Mouse (Mus musculus) E14TG2a.4 (cell line): ENCODE measurements around the gene Odf3.

Experiments used
- H3K27me3 ChIP-seq: 2 replicates; pipeline ENCODE4 v1.6.1; 2014; ENCODE audit warnings: low read length, control low read depth; ENCODE audit not compliant: insufficient read depth
- H3K36me3 ChIP-seq: 2 replicates; pipeline ENCODE4 v1.6.1; 2014; ENCODE audit warnings: low read length, control low read depth; ENCODE audit not compliant: insufficient read depth
- H3K4me1 ChIP-seq: replicated peaks from 2 replicates; pipeline ENCODE4 v1.6.1; 2014; ENCODE audit warnings: low read depth, low read length, control low read depth
- H3K4me3 ChIP-seq: replicated peaks from 2 replicates; pipeline ENCODE4 v1.5.1; 2014; ENCODE audit warnings: mild to moderate bottlenecking, low read length
- H3K9me3 ChIP-seq: 2 replicates; pipeline ENCODE4 v1.6.1; 2014; ENCODE audit warnings: low read length, control low read depth
- CTCF ChIP-seq: conservative IDR thresholded peaks from 2 replicates; pipeline ENCODE4 v1.5.1; 2014; ENCODE audit warnings: low read length
- NANOG ChIP-seq: IDR thresholded peaks from 2 replicates; pipeline ENCODE4 v1.6.1; 2014; ENCODE audit warnings: borderline replicate concordance, low read length, mixed read lengths
- POU5F1 ChIP-seq: IDR thresholded peaks from 2 replicates; pipeline ENCODE4 v1.6.1; 2014; ENCODE audit warnings: low read length, borderline replicate concordance

Gene Odf3

DNA sequence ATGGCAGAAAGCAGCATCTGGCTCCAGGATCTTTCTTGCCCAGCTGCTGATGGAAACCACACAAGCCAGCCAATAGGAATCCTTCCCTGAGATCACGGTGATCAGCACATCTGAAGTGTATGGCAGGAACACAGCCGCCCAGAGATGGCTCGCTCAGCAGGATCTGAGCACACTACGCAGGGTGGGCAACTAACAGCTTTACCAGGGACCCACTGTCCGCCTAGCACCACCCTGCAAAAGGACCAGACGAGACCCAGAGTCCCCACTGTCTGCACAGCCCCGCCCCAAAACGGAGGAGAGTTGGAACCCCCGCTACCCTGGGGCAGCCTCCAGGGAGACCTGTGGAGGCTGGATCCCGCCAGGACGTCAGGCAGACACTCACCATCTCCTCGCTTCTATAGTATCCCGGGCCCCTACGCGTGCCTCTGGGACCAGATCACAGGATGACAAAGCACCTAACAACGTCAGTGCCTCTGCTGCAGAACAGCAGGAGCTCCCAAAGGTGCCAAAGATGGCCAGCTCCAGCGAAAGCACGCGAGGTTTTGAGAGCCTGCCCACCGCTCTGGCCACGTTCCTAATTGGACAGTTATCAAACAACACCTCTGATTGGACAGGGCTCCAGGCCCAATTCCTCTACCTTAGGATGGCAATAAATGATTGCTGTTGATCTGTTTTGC lies 25.8 kb upstream of the Odf3 start, which contains the start of gene Zfp941:
Zfp941 (minus strand) TSS at position 526 of the 677 bp plus-strand sequence.
- H3K27me3 ChIP-seq, result peaks cover 3% of the 10 kb centered on the region; the same call in 1 of the 2 replicates
- H3K36me3 ChIP-seq, result peaks cover 20% of the 10 kb centered on the region
- no peaks in the 10 kb centered on the region for H3K9me3 ChIP-seq
- TF ChIP-seq NANOG (no peak; the same call in 1 of the 2 replicates), CTCF (no peak), POU5F1 (no peak)
- peaks cover 6% of the 10 kb centered on the region for H3K4me1 ChIP-seq
- peak within 1 kb of the TSS; percentile 94 for H3K4me3 ChIP-seq

DNA sequence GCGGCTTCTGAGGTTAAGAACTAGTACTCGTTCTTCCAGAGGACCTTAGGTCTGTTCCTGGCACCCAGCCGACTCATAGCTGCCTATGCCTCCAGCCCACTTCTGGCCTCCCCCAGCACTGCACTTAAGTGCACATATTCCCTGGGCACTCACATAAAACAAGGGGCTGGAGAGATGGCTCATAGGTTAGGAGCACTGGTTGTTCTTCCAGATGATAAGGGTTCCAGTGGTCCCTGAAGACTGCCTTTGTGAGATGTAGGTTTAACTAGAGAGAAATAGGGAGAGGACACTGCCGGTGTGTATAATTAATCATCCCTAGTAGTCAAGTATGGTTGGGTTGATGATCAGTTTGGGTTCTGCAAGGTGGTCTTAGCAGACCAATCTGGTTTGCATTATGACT lies 24.9 kb upstream of the Odf3 start:
- H3K36me3 ChIP-seq, result peaks cover 11% of the 10 kb centered on the region
- peaks cover 3% of the 10 kb centered on the region; the same call in 1 of the 2 replicates for H3K27me3 ChIP-seq
- H3K4me1 ChIP-seq, result peaks cover 6% of the 10 kb centered on the region
- H3K9me3 ChIP-seq, result no peaks in the 10 kb centered on the region
- TF ChIP-seq POU5F1, result no peak
- TF ChIP-seq NANOG, result no peak
- TF ChIP-seq CTCF, result no peak
- H3K4me3 ChIP-seq, result no peak overlapping the region

DNA sequence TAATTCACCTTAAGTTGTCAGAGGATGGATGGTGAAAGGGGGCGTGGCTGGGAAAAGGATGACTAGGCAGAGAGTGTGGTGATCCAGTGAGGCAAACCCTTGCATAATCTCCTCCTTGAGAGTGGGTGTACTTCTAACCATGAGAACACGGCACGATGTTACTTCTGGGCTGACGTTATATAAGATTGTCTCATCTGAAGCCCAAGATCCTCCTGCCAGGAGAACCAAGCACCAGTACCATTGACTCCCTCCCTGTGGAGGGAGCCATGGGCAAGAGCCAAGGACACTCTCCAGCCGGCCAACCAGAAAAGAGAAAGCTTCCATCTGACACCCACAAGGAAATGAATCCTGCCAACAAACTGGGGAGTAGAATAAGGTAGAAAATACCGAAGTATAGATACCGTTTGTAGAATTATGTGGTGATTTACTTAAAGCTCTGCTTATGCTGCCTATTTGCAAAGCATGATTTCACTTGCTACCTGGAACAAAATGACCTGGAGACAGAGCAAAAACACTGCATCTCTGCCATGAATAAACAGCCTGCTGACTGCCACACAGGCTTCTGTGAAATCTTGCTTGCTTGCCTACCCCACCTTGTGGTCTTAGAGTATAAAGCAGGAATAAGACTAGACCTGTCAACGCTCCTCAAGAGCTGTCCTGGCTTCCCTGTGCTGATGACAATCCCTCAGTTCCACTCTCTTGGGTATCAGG lies 19.3 kb upstream of the Odf3 start:
- TF ChIP-seq POU5F1 (no peak), CTCF (peak; percentile 18; the same call in 1 of the 2 replicates)
- no peaks in the 10 kb centered on the region for H3K36me3 ChIP-seq
- no peaks in the 10 kb centered on the region for H3K9me3 ChIP-seq
- H3K4me3 ChIP-seq, result no peak overlapping the region
- peaks cover 3% of the 10 kb centered on the region; the same call in 1 of the 2 replicates for H3K27me3 ChIP-seq
- peaks cover 12% of the 10 kb centered on the region for H3K4me1 ChIP-seq

DNA sequence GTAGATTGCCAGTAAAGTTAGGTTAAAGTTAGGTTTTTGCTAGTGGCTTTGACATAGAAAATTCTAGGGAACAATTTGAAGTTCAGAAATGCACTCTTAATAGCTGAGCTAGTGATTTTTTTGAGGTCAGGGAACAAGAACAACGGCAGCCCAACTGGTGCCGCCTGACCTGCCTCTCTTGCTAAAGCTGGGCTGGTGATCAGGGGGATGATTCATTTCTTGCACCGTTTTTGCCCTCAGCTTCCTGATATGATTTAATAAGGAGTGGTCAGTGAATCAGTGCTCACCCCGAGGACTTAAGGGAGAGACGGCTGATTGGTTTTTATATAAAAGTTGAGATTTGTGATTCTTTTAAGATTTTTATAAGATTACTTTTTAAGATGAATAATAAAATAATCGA lies 16.2 kb upstream of the Odf3 start:
- no peaks in the 10 kb centered on the region for H3K9me3 ChIP-seq
- peaks cover 3% of the 10 kb centered on the region for H3K36me3 ChIP-seq

GRCm38 (mm10) chr7:140833341-140833740 lies 14.3 kb upstream of the Odf3 start:
- TF ChIP-seq NANOG (no peak), CTCF (no peak), POU5F1 (no peak)
- H3K36me3 ChIP-seq, result peaks cover 22% of the 10 kb centered on the region
- H3K9me3 ChIP-seq, result no peaks in the 10 kb centered on the region
- no peak overlapping the region for H3K4me3 ChIP-seq
- peaks cover 43% of the 10 kb centered on the region for H3K4me1 ChIP-seq
- H3K27me3 ChIP-seq, result no peaks in the 10 kb centered on the region

More for the DNA sequence above, 16.2 kb upstream of the Odf3 start:
- Histone ChIP-seq H3K4me3 (no peak overlapping the region), H3K27me3 (no peaks in the 10 kb centered on the region), H3K4me1 (peaks cover 43% of the 10 kb centered on the region)
- TF ChIP-seq NANOG (no peak), POU5F1 (no peak), CTCF (no peak)

GRCm38 (mm10) chr7:140834968-140835757 lies 12.4 kb upstream of the Odf3 start, which contains the start of gene Urah:
Urah (plus strand) TSS chr7:140835018.
- H3K27me3 ChIP-seq, result no peaks in the 10 kb centered on the region
- peaks cover 53% of the 10 kb centered on the region for H3K4me1 ChIP-seq
- H3K36me3 ChIP-seq, result peaks cover 23% of the 10 kb centered on the region
- TF ChIP-seq POU5F1, result no peak
- no peak for TF ChIP-seq NANOG
- H3K4me3 ChIP-seq, result peak within 1 kb of the TSS; percentile 77
- H3K9me3 ChIP-seq, result no peaks in the 10 kb centered on the region

- Histone ChIP-seq H3K9me3 (no peaks in the 10 kb centered on the region), H3K36me3 (peaks cover 23% of the 10 kb centered on the region), H3K27me3 (peaks cover 3% of the 10 kb centered on the region; the same call in 1 of the 2 replicates), H3K4me3 (peak overlapping the region; percentile 77), H3K4me1 (peaks cover 59% of the 10 kb centered on the region)
- TF ChIP-seq POU5F1, result no peak
- no peak for TF ChIP-seq CTCF
- TF ChIP-seq NANOG, result no peak
Observed at GRCm38 (mm10) chr7:140835758-140836087, 11.9 kb upstream of the Odf3 start.
